Mouse (Mus musculus) bone marrow, adult 2 months (tissue): ENCODE data around the gene Olfr520. TPM values are rescaled to one million over a fixed set of nuclear protein-coding genes. Genes with fewer than 3 reads are reported as not detected.
"Not testable (repeated sequence)": the region's sequence is repeated elsewhere in the genome, so short reads cannot be mapped to it uniquely, and the experiment has no call there.

Source experiments
- H3K27ac ChIP-seq: fragments of 200-500 bp; 2 replicates; pipeline ENCODE4 v1.5.1; 2012; ENCODE audit warnings: low read depth, mild to moderate bottlenecking, control low read depth, inconsistent platforms, low read length; ENCODE audit not compliant: control insufficient read depth, poor library complexity, insufficient read depth
- H3K4me1 ChIP-seq: fragments of 200-500 bp; 2 replicates; pipeline ENCODE4 v1.6.1; 2011; ENCODE audit warnings: low read length; ENCODE audit not compliant: control insufficient read depth, insufficient read depth
- H3K4me3 ChIP-seq: fragments of 200-500 bp; replicated peaks from 2 replicates; pipeline ENCODE3; 2011; ENCODE audit warnings: mild to moderate bottlenecking, low read depth, low read length, control low read depth; ENCODE audit not compliant: control insufficient read depth
- CTCF ChIP-seq: fragments of 200-500 bp; IDR thresholded peaks from 2 replicates; pipeline ENCODE4 v1.5.1; 2011; ENCODE audit warnings: low read length, control low read depth; ENCODE audit not compliant: control insufficient read depth, insufficient read depth
- POLR2A ChIP-seq: fragments of 200-500 bp; IDR thresholded peaks from 2 replicates; pipeline ENCODE4 v1.6.1; 2011; ENCODE audit warnings: low read depth, mild to moderate bottlenecking, control low read depth, low read length, borderline replicate concordance; ENCODE audit not compliant: control insufficient read depth
- WGBS: fragments of 180-500 bp; shearing (Covaris S2); methylation state at CpG from one replicate; pipeline ENCODE4 v1.1.7; 2018; 5-methylcytosine and 5-hydroxymethylcytosine counted together
- polyA plus RNA-seq: library from polyadenylated mRNA; stranded (reverse); fragments of >200 nt; gene quantifications from 2 replicates; pipeline ENCODE4 v1.2.4, GENCODE M21; 2011; ENCODE audit warnings: low replicate concordance; ENCODE audit not compliant: missing spikeins, insufficient read depth, insufficient read length

The Olfr520 gene
- polyA plus RNA-seq, 1 experiment: not detected

DNA sequence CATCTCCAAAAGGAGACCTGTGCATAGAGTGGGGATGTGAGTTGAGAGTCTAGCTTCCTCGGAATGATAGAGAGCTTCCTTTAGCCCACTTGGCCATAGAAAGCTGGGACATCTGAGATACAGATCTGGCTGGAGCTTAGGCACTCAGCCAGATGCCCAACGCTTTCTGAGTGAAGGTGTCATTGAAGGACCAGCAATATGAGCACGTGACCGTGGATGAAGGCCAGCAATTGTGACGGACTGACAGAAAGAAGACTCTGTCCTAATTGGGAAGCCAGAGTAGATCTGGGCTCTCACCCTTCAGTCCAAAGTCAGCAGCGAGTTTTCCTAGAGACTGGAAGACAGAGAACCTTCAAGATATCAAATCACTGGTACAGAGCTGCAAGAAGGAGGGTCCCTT is 22.4 kb upstream of the Olfr520 start:
- TF ChIP-seq POLR2A: no peak
- Histone ChIP-seq H3K4me1 (no peaks in the 10 kb centered on the region), H3K27ac (no peak overlapping the region), H3K4me3 (no peak overlapping the region)
- WGBS: 72% methylated on average over 6 of the region's 6 CpGs

DNA sequence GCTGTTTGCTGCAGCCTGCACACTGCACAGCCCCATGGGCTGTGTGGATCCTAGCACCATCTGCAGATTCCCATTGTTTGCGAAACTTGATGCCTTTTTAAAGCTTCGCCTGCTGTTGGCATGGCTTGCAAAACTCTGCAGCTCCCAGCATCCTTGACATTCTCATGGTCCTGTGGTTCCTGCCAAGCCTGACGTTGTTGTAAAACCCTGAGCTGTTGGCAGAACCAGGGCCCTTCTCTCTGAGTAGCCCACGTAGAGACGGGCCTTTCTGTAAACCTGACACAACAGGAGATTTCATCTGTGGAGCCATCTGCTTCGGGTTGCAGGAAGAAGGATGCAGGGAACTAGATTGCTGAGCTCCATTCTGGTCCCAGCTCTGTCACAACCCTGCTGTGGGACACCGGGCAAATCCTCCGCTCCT is 21.8 kb upstream of the Olfr520 start:
- H3K27ac ChIP-seq: no peak overlapping the region
- H3K4me3 ChIP-seq: no peak overlapping the region

DNA sequence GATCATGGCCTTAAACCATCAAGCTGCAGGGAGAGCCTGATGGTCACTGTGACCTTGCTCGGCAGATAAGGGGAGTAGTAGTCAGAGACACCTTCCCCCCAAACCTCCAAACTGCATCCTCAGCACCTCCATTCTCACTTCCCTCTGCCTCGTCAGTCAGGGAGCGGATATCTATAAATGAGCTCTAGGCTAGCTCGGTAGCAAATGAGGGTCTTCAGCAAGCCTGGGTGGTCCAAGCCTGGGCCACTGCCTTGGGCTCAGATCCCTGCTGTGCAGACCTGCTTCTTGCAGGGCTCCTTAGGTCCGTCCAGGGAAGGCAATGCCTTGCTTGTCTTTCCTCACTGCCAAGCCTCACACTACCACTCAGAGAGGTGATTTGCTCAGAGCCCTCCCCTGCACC is 21.3 kb upstream of the Olfr520 start:
- 61% methylated on average over 5 of the region's 5 CpGs for WGBS
- H3K27ac ChIP-seq: no peak overlapping the region

More for the DNA sequence above, 21.8 kb upstream of the Olfr520 start:
- no peak for TF ChIP-seq CTCF
- no peak for TF ChIP-seq POLR2A
- no peaks in the 10 kb centered on the region for H3K4me1 ChIP-seq
- WGBS: 72% methylated on average over 8 of the region's 8 CpGs

DNA sequence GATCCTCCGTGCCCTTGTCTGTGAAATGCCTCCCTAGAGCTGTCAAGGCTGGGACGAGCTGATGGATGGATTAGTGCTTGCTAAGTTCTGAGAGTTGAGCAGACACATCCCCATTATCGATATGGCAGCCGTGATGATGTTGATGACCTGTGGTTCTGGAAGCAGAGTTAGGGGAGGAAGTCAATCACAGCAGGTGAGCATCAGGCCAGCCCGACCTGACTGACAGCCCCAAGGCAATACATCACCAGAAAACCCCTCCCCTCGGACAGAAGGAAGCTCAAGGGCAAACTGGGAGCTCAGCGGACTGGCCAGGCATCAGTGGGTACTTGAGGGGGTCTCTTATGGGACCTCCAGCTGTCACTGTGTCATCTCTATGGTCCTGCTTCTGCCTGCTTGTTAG is 20.1 kb upstream of the Olfr520 start:
- Histone ChIP-seq H3K27ac (no peak overlapping the region), H3K4me3 (no peak overlapping the region), H3K4me1 (no peaks in the 10 kb centered on the region)
- WGBS: 64% methylated on average over 7 of the region's 7 CpGs
- no peak for TF ChIP-seq POLR2A
- no peak for TF ChIP-seq CTCF

More for the DNA sequence above, 21.3 kb upstream of the Olfr520 start:
- Histone ChIP-seq H3K4me1 (no peaks in the 10 kb centered on the region), H3K4me3 (no peak overlapping the region)
- TF ChIP-seq CTCF (no peak), POLR2A (no peak)

DNA sequence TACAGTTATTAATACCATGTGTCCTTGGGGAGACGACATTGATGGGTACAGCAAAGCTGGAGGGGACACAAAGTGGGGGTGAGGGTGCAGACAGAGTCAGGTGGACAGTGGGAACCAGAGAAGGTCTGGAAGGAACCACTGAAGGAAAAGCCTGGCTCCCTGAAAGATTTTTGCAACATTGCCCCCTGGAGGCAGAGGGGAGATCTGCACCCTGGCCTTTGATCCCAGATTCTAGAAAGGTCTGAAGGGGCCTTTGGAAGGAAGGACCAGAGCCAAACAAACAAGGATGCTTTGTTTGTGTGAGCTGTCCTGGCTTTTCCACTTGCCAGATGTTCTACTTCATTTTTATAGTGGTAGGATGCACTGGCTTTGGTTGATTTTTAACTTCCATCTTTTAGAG is 19.6 kb upstream of the Olfr520 start:
- no peak for TF ChIP-seq POLR2A
- peak; percentile 75 for TF ChIP-seq CTCF
- Histone ChIP-seq H3K27ac (no peak overlapping the region), H3K4me1 (no peaks in the 10 kb centered on the region), H3K4me3 (no peak overlapping the region)
- WGBS: 13% methylated on average over 1 of the region's 1 CpGs

DNA sequence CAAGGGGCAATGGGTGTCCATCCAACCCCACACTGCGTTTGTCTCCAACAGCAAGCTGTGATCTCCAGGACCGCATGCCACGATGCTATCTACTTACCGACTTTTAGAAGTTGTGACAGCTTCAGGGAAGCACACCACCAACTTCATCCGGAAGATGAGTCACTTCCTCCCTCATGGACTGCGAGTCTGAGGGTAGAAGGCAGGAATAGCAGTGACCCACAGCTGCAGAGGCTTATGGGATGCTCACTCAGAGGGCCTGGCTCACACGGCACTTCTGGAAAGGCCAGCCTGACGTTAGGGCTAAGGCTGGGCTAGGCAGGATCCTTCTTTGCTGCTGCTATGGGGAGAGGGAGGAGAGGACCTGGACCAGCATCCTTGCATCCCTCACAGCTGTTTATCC is 18.9 kb upstream of the Olfr520 start, which contains the start of gene Slco2b1:
Slco2b1 (minus strand) TSS at position 175 of the 400 bp plus-strand sequence.
- H3K4me1 ChIP-seq: no peaks in the 10 kb centered on the region
- H3K4me3 ChIP-seq: no peak within 1 kb of the TSS
- WGBS: 37% methylated on average over 8 of the region's 8 CpGs
- no peak within 1 kb of the TSS for H3K27ac ChIP-seq
- TF ChIP-seq CTCF (no peak), POLR2A (no peak)

DNA sequence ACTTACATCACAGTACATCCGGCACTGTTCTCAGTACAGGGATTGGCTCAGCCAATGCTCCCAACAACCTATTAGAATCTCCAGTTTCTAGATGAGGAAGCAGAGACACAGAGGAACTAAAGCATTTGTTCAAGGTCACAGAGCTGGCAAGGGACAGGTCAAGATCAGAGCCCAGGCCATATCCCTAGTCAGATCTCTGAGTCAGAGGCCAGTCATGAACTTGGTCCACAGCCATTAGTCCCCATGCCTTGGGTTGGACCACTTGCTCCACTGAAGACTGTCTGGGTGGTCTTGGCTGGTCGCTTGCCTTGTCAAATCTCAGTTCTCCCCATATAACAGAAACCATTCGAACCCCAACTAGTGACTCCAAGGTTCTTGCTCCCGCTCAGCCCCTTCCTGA is 17.6 kb upstream of the Olfr520 start:
- TF ChIP-seq POLR2A: no peak
- TF ChIP-seq CTCF: no peak
- Histone ChIP-seq H3K27ac (no peak overlapping the region), H3K4me1 (no peaks in the 10 kb centered on the region), H3K4me3 (no peak overlapping the region)
- whole genome bisulfite sequencing: 75% methylated on average over 4 of the region's 4 CpGs

DNA sequence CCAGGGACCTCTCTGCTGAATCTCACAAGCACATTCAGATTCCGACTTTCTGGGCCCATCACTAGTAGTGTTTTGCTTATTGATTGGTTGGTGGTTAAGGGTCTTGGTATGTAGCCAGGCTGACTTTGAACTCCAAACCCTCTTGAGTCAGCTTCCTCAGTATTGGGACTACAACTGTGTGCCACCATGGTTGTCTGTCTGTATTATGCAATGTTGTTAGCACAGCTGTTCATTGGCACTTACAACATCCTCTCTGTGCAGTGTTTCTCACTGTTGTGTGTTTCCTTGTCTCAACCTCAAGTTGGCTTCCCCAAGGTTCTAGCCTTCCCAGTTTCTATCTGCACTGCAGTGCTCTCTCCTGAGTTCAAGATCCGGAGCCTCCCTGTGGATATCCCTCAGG is 13.5 kb upstream of the Olfr520 start:
- H3K27ac ChIP-seq: no peak overlapping the region
- H3K4me1 ChIP-seq: no peaks in the 10 kb centered on the region
- TF ChIP-seq POLR2A: no peak
- no peak for TF ChIP-seq CTCF
- H3K4me3 ChIP-seq: no peak overlapping the region
- WGBS: 73% methylated on average over 2 of the region's 2 CpGs

DNA sequence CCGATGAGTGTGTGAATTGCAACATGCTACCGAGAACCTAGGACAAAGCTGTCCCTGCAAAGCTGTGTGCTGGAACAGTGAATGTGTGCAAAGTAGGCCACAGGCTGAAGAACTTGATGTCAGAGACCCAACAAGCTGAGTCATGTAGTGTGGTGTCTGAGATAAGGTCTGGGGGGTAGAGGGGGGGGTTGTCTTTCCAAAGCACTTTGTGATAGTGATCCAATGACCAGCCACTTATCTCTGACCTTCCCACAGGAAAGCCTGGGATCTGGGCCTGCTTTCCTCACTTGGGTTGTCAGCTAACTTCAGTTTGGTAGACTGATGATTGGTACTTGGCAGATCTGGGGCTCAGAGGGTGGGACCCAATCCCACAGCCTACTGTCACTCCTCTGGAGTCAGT is 4.5 kb downstream of the Olfr520 start:
- no peak for TF ChIP-seq POLR2A
- no peak for TF ChIP-seq CTCF
- Histone ChIP-seq H3K4me1 (no peaks in the 10 kb centered on the region), H3K4me3 (no peak overlapping the region), H3K27ac (no peak overlapping the region)
- WGBS: 45% methylated on average over 2 of the region's 2 CpGs

DNA sequence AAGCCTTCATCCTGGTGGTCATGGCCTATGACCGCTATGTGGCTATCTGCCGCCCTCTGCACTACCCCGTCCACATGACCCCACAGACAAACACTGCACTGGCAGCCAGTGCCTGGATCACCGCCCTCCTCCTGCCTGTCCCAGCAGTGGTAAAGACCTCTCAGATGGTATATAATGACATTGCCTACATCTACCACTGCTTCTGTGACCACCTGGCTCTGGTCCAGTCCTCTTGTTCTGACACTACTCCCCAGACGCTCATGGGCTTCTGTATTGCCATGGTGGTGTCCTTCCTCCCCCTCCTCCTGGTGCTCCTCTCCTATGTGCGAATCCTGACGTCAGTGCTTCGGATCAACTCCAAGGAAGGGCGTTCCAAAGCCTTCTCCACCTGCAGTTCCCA is 5.4 kb downstream of the Olfr520 start:
- not testable (repeated sequence) for H3K4me1 ChIP-seq, H3K27ac ChIP-seq, H3K4me3 ChIP-seq
- WGBS: 87% methylated on average over 9 of the region's 9 CpGs
